Mouse (Mus musculus) bone marrow, adult 2 months (tissue): Measurements from ENCODE around the gene Insm2.

ENCODE experiments used
- CTCF ChIP-seq: fragments of 200-500 bp; IDR thresholded peaks from 2 replicates; pipeline ENCODE4 v1.5.1; 2011; ENCODE audit warnings: low read length, control low read depth; ENCODE audit not compliant: control insufficient read depth, insufficient read depth
- POLR2A ChIP-seq: fragments of 200-500 bp; IDR thresholded peaks from 2 replicates; pipeline ENCODE4 v1.6.1; 2011; ENCODE audit warnings: low read depth, mild to moderate bottlenecking, control low read depth, low read length, borderline replicate concordance; ENCODE audit not compliant: control insufficient read depth

GRCm38 (mm10) chr12:55598537-55598886 lies 715 bp upstream of the Insm2 start:
- TF ChIP-seq POLR2A (no peak), CTCF (no peak)
